Mouse (Mus musculus): Measurements from ENCODE around the gene Tspyl2. TPM values are rescaled to one million over a fixed set of nuclear protein-coding genes. Genes with fewer than 3 reads are reported as not detected.
A peak's percentile ranks its signal among the peaks of the same experiment; 100 is the strongest.
"Not testable (repeated sequence)": the region's sequence is repeated elsewhere in the genome, so short reads cannot be mapped to it uniquely, and the experiment has no call there.

The Tspyl2 gene
- polyA plus RNA-seq (2016; fragmentation: Nextera tagmentation; extraction: Ambion mirVana) = 30.6 and 33.4 TPM in 2 replicates

DNA sequence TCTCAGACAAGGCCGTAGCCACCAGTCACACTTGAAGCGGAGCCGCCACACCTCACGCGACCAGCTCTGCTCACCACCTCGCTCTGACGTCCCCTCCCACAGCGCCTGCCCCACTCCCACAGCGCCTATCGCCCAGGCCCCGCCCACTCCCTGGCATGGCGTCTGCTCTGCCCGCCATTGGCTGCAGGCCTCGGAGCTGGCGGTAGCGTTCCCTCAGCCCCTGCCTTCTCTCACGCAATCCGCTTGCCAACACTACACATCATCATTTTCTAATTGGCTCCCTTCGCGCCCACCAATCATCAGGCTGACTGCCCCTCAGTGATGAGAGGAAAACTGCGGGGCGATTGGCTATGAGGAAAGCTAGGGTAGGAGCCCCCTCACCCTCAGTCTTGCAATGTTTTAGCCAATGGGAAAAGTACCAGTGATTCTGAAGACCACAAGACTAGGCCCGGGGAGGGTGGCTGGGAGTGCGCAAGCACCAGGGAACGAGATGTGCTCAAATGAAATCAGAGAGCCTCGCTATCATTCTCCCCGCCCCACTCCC is at the start of gene Tspyl2:
Gene Tspyl2 (minus strand): TSS at position 68 of the 544 bp plus-strand sequence.
- H3K9me3 ChIP-seq = no peaks in the 10 kb centered on the region
- H3K27ac ChIP-seq (replicated peaks) = peak within 1 kb of the TSS; percentile 89
- DNase-seq (ENCODE audit: low spot score) = peak; percentile 93
- peaks cover 100% of the 10 kb centered on the region for H3K27me3 ChIP-seq (replicated peaks; ENCODE audit: low read depth, poor library complexity, severe bottlenecking)
- H3K4me1 ChIP-seq = peaks cover 16% of the 10 kb centered on the region
- peaks cover 47% of the 10 kb centered on the region for H3K36me3 ChIP-seq (replicated peaks)
- peak within 1 kb of the TSS; percentile 74 for H3K4me3 ChIP-seq
- WGBS = 10% methylated on average over 25 of the region's 27 CpGs

GRCm38 (mm10) chrX:152368397-152369273 is 26.4 kb upstream of the Tspyl2 start, which contains the start of gene Gpr173:
Gene Gpr173 (minus strand): TSS chrX:152368704.
- peak; percentile 87 for DNase-seq (ENCODE audit: low spot score)
- H3K4me1 ChIP-seq = peaks cover 19% of the 10 kb centered on the region
- H3K27me3 ChIP-seq (replicated peaks; ENCODE audit: low read depth, poor library complexity, severe bottlenecking) = peaks cover 94% of the 10 kb centered on the region
- 16% methylated on average over 23 of the region's 24 CpGs for WGBS
- H3K27ac ChIP-seq (replicated peaks) = peak within 1 kb of the TSS; percentile 91
- no peaks in the 10 kb centered on the region for H3K9me3 ChIP-seq
- peak within 1 kb of the TSS; percentile 65 for H3K4me3 ChIP-seq
- no peaks in the 10 kb centered on the region for H3K36me3 ChIP-seq (replicated peaks)

DNA sequence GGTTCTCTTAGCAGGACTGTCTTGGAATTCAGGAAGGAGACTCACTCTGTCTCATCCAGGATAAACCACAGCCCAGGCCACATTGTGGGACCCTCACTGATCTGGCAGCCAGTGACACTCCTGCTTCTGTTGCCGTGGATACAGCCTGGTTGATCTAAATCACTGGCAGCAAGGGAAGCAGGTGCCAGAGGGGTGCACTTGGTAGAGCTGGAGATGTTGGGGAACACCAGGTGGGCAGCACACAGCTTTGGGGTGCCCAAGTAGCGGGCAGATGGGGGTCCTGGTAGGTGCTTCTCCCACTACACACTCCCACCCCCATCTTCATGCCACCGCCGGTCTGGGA is 25.8 kb upstream of the Tspyl2 start:
- Histone ChIP-seq H3K4me3 (peak overlapping the region; percentile 65), H3K4me1 (peaks cover 19% of the 10 kb centered on the region), H3K27me3 (replicated peaks; ENCODE audit: low read depth, poor library complexity, severe bottlenecking) (peaks cover 94% of the 10 kb centered on the region), H3K9me3 (no peaks in the 10 kb centered on the region), H3K27ac (replicated peaks) (peak overlapping the region; percentile 91), H3K36me3 (replicated peaks) (no peaks in the 10 kb centered on the region)
- 21% methylated on average over 4 of the region's 4 CpGs for WGBS
- DNase-seq (ENCODE audit: low spot score) = peak; percentile 15

DNA sequence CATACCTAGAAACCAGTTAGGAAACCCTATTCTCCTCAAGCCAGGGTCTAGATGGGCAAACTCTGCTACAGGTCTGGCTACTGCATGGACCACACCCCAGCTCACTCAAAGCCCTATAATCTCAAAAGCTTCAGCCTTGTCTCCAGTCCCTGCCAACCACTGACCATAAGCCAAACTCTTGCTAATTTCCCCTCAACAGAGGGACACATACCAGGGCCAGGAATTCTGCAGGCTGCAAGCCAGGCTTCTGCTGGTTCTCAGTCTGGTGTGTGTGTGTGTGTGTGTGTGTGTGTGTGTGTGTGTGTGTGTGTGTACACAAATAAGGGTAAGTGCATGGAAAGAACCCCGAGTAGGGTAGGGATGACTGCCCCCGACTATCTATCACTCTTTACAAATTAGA is 24.2 kb upstream of the Tspyl2 start:
- no peak overlapping the region for H3K27ac ChIP-seq (replicated peaks)
- peaks cover 19% of the 10 kb centered on the region for H3K4me1 ChIP-seq
- H3K36me3 ChIP-seq (replicated peaks) = no peaks in the 10 kb centered on the region
- 63% methylated on average over 2 of the region's 2 CpGs for WGBS
- peaks cover 99% of the 10 kb centered on the region for H3K27me3 ChIP-seq (replicated peaks; ENCODE audit: low read depth, poor library complexity, severe bottlenecking)
- H3K9me3 ChIP-seq = no peaks in the 10 kb centered on the region
- no peak for DNase-seq (ENCODE audit: low spot score)
- no peak overlapping the region for H3K4me3 ChIP-seq

DNA sequence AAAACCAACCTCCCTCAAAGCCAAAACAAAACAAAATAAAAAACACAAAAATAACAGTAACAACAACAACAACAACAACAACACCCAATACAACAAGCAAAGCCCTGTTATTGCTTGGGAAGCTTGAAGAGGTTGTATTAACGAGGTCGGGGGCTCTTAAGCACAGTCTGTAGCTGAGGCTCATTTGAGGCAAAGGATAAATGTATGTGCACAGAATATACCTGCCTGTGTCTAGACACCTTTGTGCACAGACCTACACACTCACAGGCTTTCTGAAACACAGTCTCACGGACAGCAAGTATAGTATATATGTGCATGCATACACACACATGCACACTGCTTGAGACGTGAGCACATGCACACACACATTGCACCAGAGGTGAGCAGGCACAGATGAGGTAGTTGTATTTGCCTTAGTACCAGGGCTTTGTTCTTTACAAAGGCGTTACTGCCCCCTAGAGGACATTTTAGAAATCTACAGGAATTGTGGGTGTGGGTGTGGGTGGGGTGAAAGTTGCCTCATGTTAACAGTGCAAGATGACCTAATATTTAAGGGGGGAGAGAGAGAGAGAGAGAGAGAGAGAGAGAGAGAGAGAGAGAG is 10.4 kb upstream of the Tspyl2 start:
- Histone ChIP-seq H3K27me3 (replicated peaks; ENCODE audit: low read depth, poor library complexity, severe bottlenecking) (peaks cover 96% of the 10 kb centered on the region), H3K36me3 (replicated peaks) (no peaks in the 10 kb centered on the region), H3K9me3 (no peaks in the 10 kb centered on the region), H3K27ac (replicated peaks) (no peak overlapping the region), H3K4me1 (no peaks in the 10 kb centered on the region), H3K4me3 (no peak overlapping the region)
- WGBS = 28% methylated on average over 5 of the region's 5 CpGs
- peak; percentile 32 for DNase-seq (ENCODE audit: low spot score)

GRCm38 (mm10) chrX:152347041-152347440 is 4.8 kb upstream of the Tspyl2 start:
- no peak overlapping the region for H3K4me3 ChIP-seq
- 0 out of 2 replicates have a peak, but pooled peaks cover 2% of the 10 kb centered on the region for H3K4me1 ChIP-seq
- peaks cover 100% of the 10 kb centered on the region for H3K27me3 ChIP-seq (replicated peaks; ENCODE audit: low read depth, poor library complexity, severe bottlenecking)
- H3K36me3 ChIP-seq (replicated peaks) = peaks cover 15% of the 10 kb centered on the region
- WGBS = 94% methylated on average over 14 of the region's 14 CpGs
- H3K9me3 ChIP-seq = no peaks in the 10 kb centered on the region
- no peak for DNase-seq (ENCODE audit: low spot score)
- no peak overlapping the region for H3K27ac ChIP-seq (replicated peaks)

GRCm38 (mm10) chrX:152346587-152346986 is 4.4 kb upstream of the Tspyl2 start:
- H3K9me3 ChIP-seq = no peaks in the 10 kb centered on the region
- 0 out of 2 replicates have a peak, but pooled peaks cover 2% of the 10 kb centered on the region for H3K4me1 ChIP-seq
- H3K4me3 ChIP-seq = no peak overlapping the region
- WGBS = 92% methylated on average over 15 of the region's 15 CpGs
- peaks cover 100% of the 10 kb centered on the region for H3K27me3 ChIP-seq (replicated peaks; ENCODE audit: low read depth, poor library complexity, severe bottlenecking)
- peaks cover 15% of the 10 kb centered on the region for H3K36me3 ChIP-seq (replicated peaks)
- no peak overlapping the region for H3K27ac ChIP-seq (replicated peaks)
- no peak for DNase-seq (ENCODE audit: low spot score)

- no peak for DNase-seq (ENCODE audit: low spot score)
- Histone ChIP-seq H3K36me3 (replicated peaks) (peaks cover 42% of the 10 kb centered on the region), H3K9me3 (no peaks in the 10 kb centered on the region), H3K27ac (replicated peaks) (peak overlapping the region; percentile 89), H3K4me1 (peaks cover 12% of the 10 kb centered on the region), H3K27me3 (replicated peaks; ENCODE audit: low read depth, poor library complexity, severe bottlenecking) (peaks cover 100% of the 10 kb centered on the region), H3K4me3 (peak overlapping the region; percentile 74)
- WGBS = 32% methylated on average over 6 of the region's 6 CpGs
These were observed 678 bp upstream of the Tspyl2 start for GRCm38 (mm10) chrX:152342903-152343302.

GRCm38 (mm10) chrX:152341496-152341895 is 729 bp downstream of the Tspyl2 start:
- DNase-seq (ENCODE audit: low spot score) = peak; percentile 28
- Histone ChIP-seq H3K9me3 (no peaks in the 10 kb centered on the region), H3K36me3 (replicated peaks) (peaks cover 39% of the 10 kb centered on the region), H3K4me3 (peak overlapping the region; percentile 74), H3K27ac (replicated peaks) (peak overlapping the region; percentile 89), H3K27me3 (replicated peaks; ENCODE audit: low read depth, poor library complexity, severe bottlenecking) (peaks cover 100% of the 10 kb centered on the region), H3K4me1 (peaks cover 22% of the 10 kb centered on the region)
- WGBS = 38% methylated on average over 11 of the region's 11 CpGs

- Histone ChIP-seq H3K27ac (replicated peaks) (peak overlapping the region; percentile 92), H3K36me3 (replicated peaks) (peaks cover 32% of the 10 kb centered on the region), H3K9me3 (no peaks in the 10 kb centered on the region), H3K4me3 (peak overlapping the region; percentile 50), H3K27me3 (replicated peaks; ENCODE audit: low read depth, poor library complexity, severe bottlenecking) (peaks cover 79% of the 10 kb centered on the region), H3K4me1 (peaks cover 20% of the 10 kb centered on the region)
- DNase-seq (ENCODE audit: low spot score) = peak; percentile 91
- 13% methylated on average over 33 of the region's 33 CpGs for WGBS
These were observed 5.5 kb downstream of the Tspyl2 start for GRCm38 (mm10) chrX:152336546-152337332.

- H3K9me3 ChIP-seq; DNase-seq (ENCODE audit: low spot score): not testable (repeated sequence)
- WGBS = 29% methylated on average over 4 of the region's 4 CpGs
- peak overlapping the region; percentile 92; the same call in 1 of the 2 replicates for H3K27ac ChIP-seq (replicated peaks)
- H3K36me3 ChIP-seq (replicated peaks) = peaks cover 32% of the 10 kb centered on the region
- peak overlapping the region; percentile 50 for H3K4me3 ChIP-seq
- H3K27me3 ChIP-seq (replicated peaks; ENCODE audit: low read depth, poor library complexity, severe bottlenecking) = peaks cover 79% of the 10 kb centered on the region
- H3K4me1 ChIP-seq = peaks cover 15% of the 10 kb centered on the region
These were observed 6.1 kb downstream of the Tspyl2 start for GRCm38 (mm10) chrX:152336123-152336522.

DNA sequence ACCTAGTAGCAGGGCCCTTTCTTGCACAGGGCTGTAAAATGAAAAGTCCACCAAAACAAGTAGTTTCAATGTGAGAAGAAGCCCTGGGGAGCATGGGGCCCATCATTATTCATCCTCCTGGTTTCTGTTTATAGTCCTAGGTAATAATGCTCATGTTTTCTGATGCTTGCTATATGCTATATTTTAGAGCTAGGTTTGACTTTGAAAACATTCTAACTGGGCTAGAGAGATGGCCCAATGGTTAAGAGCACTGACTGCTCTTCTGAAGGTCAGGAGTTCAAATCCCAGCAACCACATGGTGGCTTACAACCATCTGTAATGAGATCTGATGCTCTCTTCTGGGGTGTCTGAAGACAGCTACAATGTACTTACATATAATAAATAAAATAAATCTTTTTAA is 12.8 kb downstream of the Tspyl2 start:
- peaks cover 91% of the 10 kb centered on the region for H3K27me3 ChIP-seq (replicated peaks; ENCODE audit: low read depth, poor library complexity, severe bottlenecking)

More for the DNA sequence above, 12.8 kb downstream of the Tspyl2 start:
- DNase-seq (ENCODE audit: low spot score); H3K4me3 ChIP-seq; H3K36me3 ChIP-seq (replicated peaks); H3K4me1 ChIP-seq; H3K9me3 ChIP-seq; H3K27ac ChIP-seq (replicated peaks): not testable (repeated sequence)
